In genomic region chr5:149713170-149713774, GRCm38 (mm10) we compare ENCODE assay signal across 8 mouse cellular contexts. TPM values are rescaled to one million over a fixed set of nuclear protein-coding genes. Genes with fewer than 3 reads are reported as not detected.
DNase-seq lines count a peak whose midpoint lies in the region; ATAC-seq lines count a peak whose summit lies in the region.

No protein-coding gene starts in this region.

- H3K4me1 ChIP-seq in embryonic facial prominence, embryonic 10.5 days: peaks cover 17% of the 10 kb centered on the region
- peaks cover 30% of the 10 kb centered on the region for H3K4me1 ChIP-seq in midbrain, embryonic 15.5 days

- H3K4me3 ChIP-seq in embryonic facial prominence, embryonic 10.5 days: no peak overlapping the region
- H3K4me3 ChIP-seq in midbrain, embryonic 15.5 days: no peak overlapping the region

- H3K27ac ChIP-seq in embryonic facial prominence, embryonic 10.5 days (replicated peaks): no peak overlapping the region
- H3K27ac ChIP-seq in midbrain, embryonic 15.5 days: peak overlapping the region; percentile 69

- no peak overlapping the region for H3K9ac ChIP-seq in midbrain, embryonic 15.5 days

- no peaks in the 10 kb centered on the region for H3K27me3 ChIP-seq in embryonic facial prominence, embryonic 10.5 days (replicated peaks; ENCODE audit: low read depth, poor library complexity, severe bottlenecking)
- no peaks in the 10 kb centered on the region for H3K27me3 ChIP-seq in midbrain, embryonic 15.5 days (replicated peaks)

- DNase-seq in heart, adult 11 months: peak; percentile 82
- no peak for DNase-seq in heart, postnatal 25 days (ENCODE audit: low spot score)
- DNase-seq in R1 (ENCODE audit: low read depth, low spot score): peak; percentile 82
- DNase-seq in embryonic facial prominence, embryonic 10.5 days (ENCODE audit: low spot score): peak; percentile 51
- peak; percentile 29 to 66 for DNase-seq in heart, postnatal 14 days
- DNase-seq in layer of hippocampus, postnatal 14 days (ENCODE audit: low spot score in 2 of 2): peak; percentile 49 to 76
- peak; percentile 55 for DNase-seq in telencephalon, adult 2 months (ENCODE audit: low read depth, low spot score)

- peak; percentile 86 for ATAC-seq in midbrain, embryonic 15.5 days (replicated peaks)

- intact Hi-C loops in heart, postnatal 25 days (cut with DNase I): loop anchor here (1.0 to 10.0 kb wide), 2 partner anchors 138 to 312 kb away; no protein-coding TSS in a partner anchor
- intact Hi-C loops in heart, postnatal 14 days (cut with DNase I): loop anchor here (2.0 to 10.0 kb wide), 2 partner anchors 138 to 312 kb away; no protein-coding TSS in a partner anchor

- peaks cover 7% of the 10 kb centered on the region; the same call in 1 of the 2 replicates for H3K9me3 ChIP-seq in embryonic facial prominence, embryonic 10.5 days
- no peaks in the 10 kb centered on the region for H3K9me3 ChIP-seq in midbrain, embryonic 15.5 days

- 50% methylated on average over 11 of the region's 11 CpGs for WGBS in embryonic facial prominence, embryonic 10.5 days
- WGBS in midbrain, embryonic 15.5 days: 34% methylated on average over 11 of the region's 11 CpGs

- H3K4me2 ChIP-seq in midbrain, embryonic 15.5 days: peak overlapping the region; percentile 35

- H3K36me3 ChIP-seq in embryonic facial prominence, embryonic 10.5 days (replicated peaks): peaks cover 31% of the 10 kb centered on the region
- H3K36me3 ChIP-seq in midbrain, embryonic 15.5 days (replicated peaks): no peaks in the 10 kb centered on the region

RNA-seq across cellular contexts. Expression of gene B3glct, which starts 35.2 kb away (rescaled TPM):
- 1 to 10 TPM; 4.6 to 5.7 TPM for total RNA-seq in heart, postnatal 25 days (2021)
- 14.4 and 15.1 TPM in 2 replicates for polyA plus RNA-seq in embryonic facial prominence, embryonic 10.5 days (2016; fragmentation: Nextera tagmentation; extraction: Ambion mirVana)
- 1 to 10 TPM; 6.7 to 7.0 TPM for total RNA-seq in heart, postnatal 14 days (2021)
- 10 to 100 TPM; 15.0 to 15.7 TPM for total RNA-seq in layer of hippocampus, postnatal 14 days (2021)
- polyA plus RNA-seq in midbrain, embryonic 15.5 days (2015; fragmentation: Nextera tagmentation; extraction: Ambion mirVana): 14.7 and 15.7 TPM in 2 replicates
